Mouse (Mus musculus): ENCODE data around the gene Sod3.

DNA sequence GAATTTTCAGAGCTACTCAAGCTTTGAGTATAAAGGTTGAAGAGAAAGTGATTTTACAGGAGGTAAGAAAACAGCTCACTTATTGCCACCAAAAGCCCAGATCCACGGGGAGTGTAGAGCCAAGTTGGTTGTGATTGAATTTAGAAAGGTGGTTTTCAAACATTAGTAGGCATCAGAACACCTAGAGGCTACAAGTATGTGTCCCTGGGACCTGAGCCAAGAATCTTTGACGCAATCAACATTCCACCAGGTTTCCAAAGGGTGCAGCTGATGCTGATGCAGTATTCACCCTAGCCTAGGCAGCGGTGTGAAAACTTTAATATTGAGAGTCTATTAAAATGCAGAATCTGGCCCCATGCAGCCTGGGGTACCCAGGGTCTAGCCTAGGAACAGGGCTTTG is 28.0 kb upstream of the Sod3 start:
- TF ChIP-seq CTCF (IDR thresholded peaks at IDR 0.05; ENCODE audit: insufficient read depth, low read length), result no peak
- TF ChIP-seq POLR2A (IDR thresholded peaks at IDR 0.05; ENCODE audit: borderline replicate concordance, extremely low read depth, low read depth, low read length), result no peak
